Mouse (Mus musculus) thymus, adult 2 months (tissue): ENCODE data around the gene Khdc4.

Experiments used
- CTCF ChIP-seq: fragments of 200-500 bp; IDR thresholded peaks from 2 replicates; pipeline ENCODE4 v1.5.1; 2012; ENCODE audit warnings: mild to moderate bottlenecking, control low read depth, low read length, moderate library complexity, borderline replicate concordance; ENCODE audit not compliant: control insufficient read depth, poor library complexity, insufficient read depth; ENCODE audit errors: extremely low read depth
- POLR2A ChIP-seq: fragments of 200-500 bp; IDR thresholded peaks from 2 replicates; pipeline ENCODE4 v1.6.1; 2012; ENCODE audit warnings: mild to moderate bottlenecking, low read length, control low read depth, moderate library complexity; ENCODE audit not compliant: control insufficient read depth, poor library complexity, insufficient read depth; ENCODE audit errors: extremely low read depth

- TF ChIP-seq POLR2A (no peak), CTCF (no peak)
These were observed 15.6 kb downstream of the Khdc4 start for GRCm38 (mm10) chr3:88701222-88701621.
